Mouse (Mus musculus) limb, embryonic 13.5 days (tissue): ENCODE results near the gene Btla. TPM values are rescaled to one million over a fixed set of nuclear protein-coding genes. Genes with fewer than 3 reads are reported as not detected.

Experiments
- ATAC-seq: fragments of 200-750 bp; cut with Nextera tagmentation; 2 replicates; pipeline ENCODE4 v1.8.0; 2017; ENCODE audit warnings: low read depth, moderate number of reproducible peaks, moderate TSS enrichment; ENCODE audit not compliant: low FRiP score
- H3K27ac ChIP-seq: fragments of 300-500 bp; sonication (generic); 2 replicates; pipeline ENCODE4 v1.5.1; 2015; ENCODE audit warnings: inconsistent platforms, mild to moderate bottlenecking, moderate library complexity
- H3K27me3 ChIP-seq: fragments of 300-500 bp; sonication (generic); 2 replicates; pipeline ENCODE4 v1.6.1; 2015; ENCODE audit warnings: mild to moderate bottlenecking, inconsistent platforms
- H3K36me3 ChIP-seq: fragments of 300-500 bp; sonication (generic); 2 replicates; pipeline ENCODE4 v1.6.1; 2015; ENCODE audit warnings: inconsistent platforms, mild to moderate bottlenecking, moderate library complexity
- H3K4me1 ChIP-seq: fragments of 300-500 bp; sonication (generic); 2 replicates; pipeline ENCODE4 v1.6.1; 2015; ENCODE audit warnings: inconsistent platforms
- H3K4me2 ChIP-seq: fragments of 300-500 bp; sonication (generic); replicated peaks from 2 replicates; pipeline ENCODE4 v1.6.1; 2015; ENCODE audit warnings: inconsistent platforms, mild to moderate bottlenecking, moderate library complexity
- H3K4me3 ChIP-seq: fragments of 300-500 bp; sonication (generic); 2 replicates; pipeline ENCODE4 v1.5.1; 2015; ENCODE audit warnings: moderate library complexity, mild to moderate bottlenecking, inconsistent platforms
- H3K9ac ChIP-seq: fragments of 300-500 bp; sonication (generic); 2 replicates; pipeline ENCODE4 v1.6.1; 2015; ENCODE audit warnings: mild to moderate bottlenecking, inconsistent platforms
- H3K9me3 ChIP-seq: fragments of 300-500 bp; sonication (generic); 2 replicates; pipeline ENCODE4 v1.6.1; 2016; ENCODE audit warnings: inconsistent platforms
- WGBS: fragments of 180-500 bp; shearing (Covaris S2); methylation state at CpG from one replicate; pipeline ENCODE4 v1.1.7; 2015; 5-methylcytosine and 5-hydroxymethylcytosine counted together
- polyA plus RNA-seq: library from polyadenylated mRNA; unstranded; fragments of >200 nt; fragmentation: Nextera tagmentation; extraction: Ambion mirVana; gene quantifications from 2 replicates; pipeline ENCODE4 v1.2.1, GENCODE M21; 2015

Gene Btla
- polyA plus RNA-seq, 1 experiment from 2014 or later = 0.78 TPM

GRCm38 (mm10) chr16:45231296-45231695, 7.2 kb downstream of the Btla start:
- no peak overlapping the region for H3K27ac ChIP-seq
- no peaks in the 10 kb centered on the region for H3K36me3 ChIP-seq
- H3K9ac ChIP-seq = no peak overlapping the region
- no peaks in the 10 kb centered on the region for H3K27me3 ChIP-seq
- ATAC-seq = no peak
- no peak overlapping the region for H3K4me2 ChIP-seq
- H3K9me3 ChIP-seq = no peaks in the 10 kb centered on the region
- H3K4me1 ChIP-seq = no peaks in the 10 kb centered on the region
- 89% methylated on average over 1 of the region's 1 CpGs for WGBS
- H3K4me3 ChIP-seq = no peak overlapping the region

- ATAC-seq = no peak
- Histone ChIP-seq H3K36me3 (no peaks in the 10 kb centered on the region), H3K4me3 (no peak overlapping the region), H3K4me1 (no peaks in the 10 kb centered on the region), H3K4me2 (no peak overlapping the region), H3K9ac (no peak overlapping the region), H3K9me3 (no peaks in the 10 kb centered on the region), H3K27ac (no peak overlapping the region), H3K27me3 (no peaks in the 10 kb centered on the region)
- WGBS = 87% methylated on average over 3 of the region's 3 CpGs
Observed at GRCm38 (mm10) chr16:45233007-45233406, 8.9 kb downstream of the Btla start.

- Histone ChIP-seq H3K4me2 (no peak overlapping the region), H3K4me1 (no peaks in the 10 kb centered on the region), H3K36me3 (no peaks in the 10 kb centered on the region), H3K4me3 (no peak overlapping the region), H3K27me3 (no peaks in the 10 kb centered on the region), H3K9me3 (no peaks in the 10 kb centered on the region), H3K27ac (no peak overlapping the region), H3K9ac (no peak overlapping the region)
- 74% methylated on average over 1 of the region's 1 CpGs for WGBS
- no peak for ATAC-seq
Observed at GRCm38 (mm10) chr16:45242700-45243099, 18.6 kb downstream of the Btla start.

DNA sequence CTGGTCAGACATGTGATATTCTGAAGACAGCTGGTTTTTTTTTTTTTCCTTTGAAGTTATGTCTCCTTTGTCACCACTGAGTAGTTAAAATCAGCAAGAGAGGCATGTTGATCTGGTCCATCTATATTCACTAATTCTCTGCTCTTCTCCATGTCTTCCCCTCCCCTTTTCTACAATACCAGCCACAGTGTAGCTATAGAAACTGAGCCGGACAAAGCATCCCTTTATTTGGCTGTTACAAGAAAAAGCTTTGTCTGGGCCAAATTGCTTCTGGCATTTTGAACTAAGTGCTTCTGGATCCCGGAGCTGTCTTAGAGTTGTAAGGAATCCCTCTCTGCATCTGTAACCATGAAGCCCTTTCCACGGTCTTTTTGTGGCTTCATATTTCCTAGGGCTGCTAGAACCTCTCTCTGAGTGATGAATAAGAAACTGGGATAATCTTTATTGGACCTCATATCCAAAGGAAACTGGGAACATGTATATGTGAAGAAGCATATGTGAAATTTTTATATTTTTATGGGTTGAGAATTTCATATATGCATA, 20.9 kb downstream of the Btla start:
- Histone ChIP-seq H3K9ac (no peak overlapping the region), H3K4me1 (no peaks in the 10 kb centered on the region), H3K4me2 (no peak overlapping the region), H3K4me3 (no peak overlapping the region), H3K27me3 (no peaks in the 10 kb centered on the region), H3K27ac (no peak overlapping the region), H3K36me3 (no peaks in the 10 kb centered on the region), H3K9me3 (no peaks in the 10 kb centered on the region)
- no peak for ATAC-seq
- 68% methylated on average over 3 of the region's 3 CpGs for WGBS

DNA sequence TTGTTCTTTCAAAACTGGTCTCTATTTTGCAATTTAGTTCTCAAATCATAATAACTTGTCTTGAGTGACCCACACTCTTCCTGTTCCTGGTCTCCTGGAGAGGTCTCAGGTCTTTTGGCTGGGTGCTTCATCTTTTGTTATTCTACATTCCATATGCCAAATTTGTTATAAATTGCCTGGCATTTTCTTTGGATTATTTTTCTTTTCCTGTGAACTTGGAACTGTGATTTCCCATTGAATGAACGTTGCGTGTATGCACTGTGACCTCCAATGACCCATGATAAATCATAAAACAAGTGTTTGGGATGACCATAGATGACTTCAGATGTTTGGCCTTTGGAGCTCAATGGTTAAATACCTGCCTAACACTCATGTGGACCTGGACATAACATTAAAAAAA, 25.6 kb downstream of the Btla start:
- no peak overlapping the region for H3K9ac ChIP-seq
- H3K36me3 ChIP-seq = no peaks in the 10 kb centered on the region
- no peaks in the 10 kb centered on the region for H3K4me1 ChIP-seq
- no peak overlapping the region for H3K4me3 ChIP-seq
- 78% methylated on average over 2 of the region's 2 CpGs for WGBS
- no peaks in the 10 kb centered on the region for H3K27me3 ChIP-seq
- ATAC-seq = no peak
- H3K4me2 ChIP-seq = no peak overlapping the region
- H3K9me3 ChIP-seq = no peaks in the 10 kb centered on the region
- H3K27ac ChIP-seq = no peak overlapping the region

- Histone ChIP-seq H3K36me3 (no peaks in the 10 kb centered on the region), H3K4me3 (no peak overlapping the region), H3K27ac (no peak overlapping the region), H3K9ac (no peak overlapping the region), H3K4me1 (no peaks in the 10 kb centered on the region), H3K9me3 (no peaks in the 10 kb centered on the region), H3K27me3 (no peaks in the 10 kb centered on the region), H3K4me2 (no peak overlapping the region)
- no peak for ATAC-seq
Observed at GRCm38 (mm10) chr16:45250317-45250716, 26.2 kb downstream of the Btla start.

DNA sequence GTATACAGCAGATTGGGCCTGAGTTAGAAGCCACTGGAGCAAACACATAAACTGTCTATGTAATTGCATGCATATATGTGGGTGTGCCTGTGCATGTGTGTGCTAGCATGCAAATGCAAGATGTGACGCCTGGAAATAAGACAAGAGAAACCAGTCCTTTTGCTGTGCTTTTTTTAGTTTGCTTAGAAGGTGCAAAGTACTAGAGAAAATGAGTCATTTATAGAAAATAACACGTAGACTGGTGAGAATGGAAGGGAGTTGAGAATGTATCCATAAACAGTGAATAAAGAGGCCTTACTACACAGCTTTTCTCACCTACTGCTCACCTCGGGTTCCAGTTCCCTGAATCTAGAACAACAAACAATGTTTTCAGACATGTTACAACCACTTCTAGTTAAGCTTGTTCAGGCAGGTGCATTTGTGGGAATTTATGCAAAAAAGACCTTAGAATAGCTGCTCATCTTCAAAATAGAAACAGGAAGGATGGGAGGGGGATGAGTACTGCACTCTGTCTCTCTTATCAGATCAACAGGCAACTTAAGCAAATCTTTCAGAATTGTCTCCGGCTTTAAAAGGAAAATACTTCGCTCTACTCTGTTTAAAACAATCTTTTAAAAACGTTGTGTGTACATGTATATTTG, 27.8 kb downstream of the Btla start:
- Histone ChIP-seq H3K4me1 (no peaks in the 10 kb centered on the region), H3K4me2 (no peak overlapping the region), H3K27ac (no peak overlapping the region), H3K27me3 (no peaks in the 10 kb centered on the region), H3K9me3 (no peaks in the 10 kb centered on the region), H3K4me3 (no peak overlapping the region), H3K36me3 (no peaks in the 10 kb centered on the region), H3K9ac (no peak overlapping the region)
- ATAC-seq = no peak
- WGBS = 84% methylated on average over 6 of the region's 6 CpGs

DNA sequence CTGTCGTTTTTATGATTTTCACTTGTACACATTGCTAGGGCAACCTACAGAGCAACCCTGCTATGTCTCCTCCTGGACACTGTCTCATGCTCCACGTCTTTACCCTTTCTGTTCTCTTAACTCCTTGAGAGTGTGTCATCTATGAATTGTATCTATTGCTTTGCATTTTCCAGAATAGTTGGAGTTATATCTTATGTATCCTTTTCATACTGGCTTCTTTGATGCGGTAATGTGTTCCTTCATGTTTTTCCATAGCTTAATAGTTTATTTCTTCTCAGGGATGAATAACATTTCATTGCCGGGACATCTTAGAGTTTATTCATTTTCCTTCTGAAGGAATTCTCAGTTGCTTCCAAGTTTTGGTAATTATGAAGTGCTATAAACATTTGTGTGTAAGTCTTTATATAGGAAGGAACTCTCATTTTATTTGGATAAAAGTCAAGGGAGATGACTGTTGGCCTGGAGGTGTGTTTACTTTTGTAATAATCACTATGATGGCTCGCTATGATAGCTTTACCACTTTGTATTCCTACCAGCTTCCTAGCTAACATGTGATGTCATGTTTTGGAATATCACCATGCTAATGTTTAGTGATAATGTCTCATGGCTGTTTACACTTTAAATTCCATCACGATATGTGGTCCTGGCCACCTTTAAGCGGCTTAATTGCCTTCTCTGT, 31.2 kb downstream of the Btla start:
- no peaks in the 10 kb centered on the region for H3K9me3 ChIP-seq
- no peaks in the 10 kb centered on the region for H3K4me1 ChIP-seq
- no peak overlapping the region for H3K4me2 ChIP-seq
- H3K36me3 ChIP-seq = no peaks in the 10 kb centered on the region
- no peak overlapping the region for H3K9ac ChIP-seq
- H3K27me3 ChIP-seq = no peaks in the 10 kb centered on the region
- no peak overlapping the region for H3K27ac ChIP-seq
- no peak for ATAC-seq
- 88% methylated on average over 7 of the region's 7 CpGs for WGBS
- H3K4me3 ChIP-seq = no peak overlapping the region

- H3K4me3 ChIP-seq = no peak overlapping the region
- 72% methylated on average over 2 of the region's 2 CpGs for WGBS
- no peak overlapping the region for H3K4me2 ChIP-seq
- no peaks in the 10 kb centered on the region for H3K9me3 ChIP-seq
- no peak overlapping the region for H3K27ac ChIP-seq
- H3K9ac ChIP-seq = no peak overlapping the region
- ATAC-seq = no peak
- H3K36me3 ChIP-seq = no peaks in the 10 kb centered on the region
- no peaks in the 10 kb centered on the region for H3K4me1 ChIP-seq
- no peaks in the 10 kb centered on the region for H3K27me3 ChIP-seq
Observed at GRCm38 (mm10) chr16:45256895-45257294, 32.8 kb downstream of the Btla start.

- Histone ChIP-seq H3K27me3 (no peaks in the 10 kb centered on the region), H3K9me3 (no peaks in the 10 kb centered on the region), H3K4me3 (no peak overlapping the region), H3K27ac (no peak overlapping the region), H3K9ac (no peak overlapping the region), H3K4me2 (no peak overlapping the region), H3K4me1 (no peaks in the 10 kb centered on the region), H3K36me3 (no peaks in the 10 kb centered on the region)
- WGBS = 80% methylated on average over 1 of the region's 1 CpGs
- ATAC-seq = no peak
Observed at GRCm38 (mm10) chr16:45257567-45257966, 33.5 kb downstream of the Btla start.

- Histone ChIP-seq H3K4me3 (no peak overlapping the region), H3K4me2 (no peak overlapping the region), H3K36me3 (no peaks in the 10 kb centered on the region), H3K27me3 (no peaks in the 10 kb centered on the region), H3K4me1 (no peaks in the 10 kb centered on the region), H3K9me3 (no peaks in the 10 kb centered on the region), H3K27ac (no peak overlapping the region), H3K9ac (no peak overlapping the region)
- ATAC-seq = no peak
- 92% methylated on average over 2 of the region's 2 CpGs for WGBS
Observed at GRCm38 (mm10) chr16:45259663-45260062, 35.5 kb downstream of the Btla start.

DNA sequence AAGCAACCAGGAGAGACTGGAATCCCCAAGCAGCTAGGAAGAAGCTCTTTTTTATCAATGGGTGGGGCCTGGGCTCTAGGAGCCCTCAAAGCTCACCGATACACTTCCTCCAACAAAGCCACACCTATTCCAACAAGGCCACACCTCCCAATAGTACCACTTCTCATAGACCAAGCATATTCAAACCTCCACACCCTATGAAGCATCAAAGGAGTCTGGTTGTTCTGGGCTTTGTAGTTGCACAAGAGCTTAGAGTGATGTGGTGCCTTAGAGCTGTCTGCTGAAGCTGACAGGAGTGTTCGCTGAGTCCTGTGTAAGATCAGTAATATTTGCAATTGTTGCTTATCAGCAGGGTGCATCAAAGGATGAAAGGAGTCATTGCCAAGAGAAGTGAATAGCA, 37.2 kb downstream of the Btla start:
- 82% methylated on average over 2 of the region's 2 CpGs for WGBS
- no peak overlapping the region for H3K9ac ChIP-seq
- H3K27ac ChIP-seq = no peak overlapping the region
- ATAC-seq = no peak
- no peaks in the 10 kb centered on the region for H3K27me3 ChIP-seq
- no peaks in the 10 kb centered on the region for H3K9me3 ChIP-seq
- H3K4me2 ChIP-seq = no peak overlapping the region
- no peak overlapping the region for H3K4me3 ChIP-seq
- no peaks in the 10 kb centered on the region for H3K36me3 ChIP-seq
- no peaks in the 10 kb centered on the region for H3K4me1 ChIP-seq

GRCm38 (mm10) chr16:45262051-45262450, 37.9 kb downstream of the Btla start:
- H3K9me3 ChIP-seq = no peaks in the 10 kb centered on the region
- no peaks in the 10 kb centered on the region for H3K36me3 ChIP-seq
- no peak for ATAC-seq
- no peak overlapping the region for H3K9ac ChIP-seq
- no peaks in the 10 kb centered on the region for H3K4me1 ChIP-seq
- H3K4me3 ChIP-seq = no peak overlapping the region
- no peak overlapping the region for H3K27ac ChIP-seq
- no peak overlapping the region for H3K4me2 ChIP-seq
- no peaks in the 10 kb centered on the region for H3K27me3 ChIP-seq
